Mouse (Mus musculus) CH12.LX (cell line): ENCODE measurements around the gene Wdfy2. TPM values are rescaled to one million over a fixed set of nuclear protein-coding genes. Genes with fewer than 3 reads are reported as not detected.

ENCODE experiments used
- DNase-seq: peaks from one replicate; pipeline ENCODE4 v3.0.0-alpha.2; 2013; ENCODE audit errors: extremely low read depth
- H3K27ac ChIP-seq: 2 replicates; pipeline ENCODE4 v1.5.1; 2012; ENCODE audit warnings: low read depth, mild to moderate bottlenecking, control low read depth, moderate library complexity; ENCODE audit not compliant: insufficient read depth
- H3K27me3 ChIP-seq: replicated peaks from 2 replicates; pipeline ENCODE3; 2012; ENCODE audit warnings: inconsistent platforms
- H3K36me3 ChIP-seq, 2 experiments: replicated peaks in 1 of 2; 2 replicates each; pipeline versions ENCODE3 to v1.6.1; 2012; ENCODE audit warnings: inconsistent platforms in 1 of 2, low read length in 1 of 2, mild to moderate bottlenecking in 1 of 2, mixed read lengths in 1 of 2, moderate library complexity in 1 of 2; ENCODE audit not compliant: control insufficient read depth in 1 of 2, insufficient read depth in 1 of 2
- H3K4me1 ChIP-seq, 2 experiments: 2 replicates each; pipeline ENCODE4 v1.6.1; 2012; ENCODE audit warnings: inconsistent platforms in 1 of 2, moderate library complexity in 1 of 2; ENCODE audit not compliant: insufficient read depth in 2 of 2, control insufficient read depth in 1 of 2
- H3K4me2 ChIP-seq: 2 replicates; pipeline ENCODE4 v1.6.1; 2012; ENCODE audit warnings: low read depth, mild to moderate bottlenecking, control low read depth; ENCODE audit not compliant: poor library complexity, insufficient read depth, severe bottlenecking
- H3K4me3 ChIP-seq, 3 experiments: fragments of 150-350 bp in 1 of 3; sonication (generic) in 1 of 3; replicated peaks in 1 of 3; 2 replicates each; pipeline versions ENCODE3 to v1.5.1; 2011 to 2012; ENCODE audit warnings: low read depth in 2 of 3, low read length in 2 of 3, mild to moderate bottlenecking in 2 of 3, moderate library complexity in 2 of 3, control low read depth in 1 of 3, improper control_type of control experiment in 1 of 3, inconsistent platforms in 1 of 3, mixed read lengths in 1 of 3; ENCODE audit not compliant: poor library complexity in 1 of 3
- H3K79me2 ChIP-seq: replicated peaks from 2 replicates; pipeline ENCODE4 v1.6.1; 2012; ENCODE audit warnings: mild to moderate bottlenecking, moderate library complexity; ENCODE audit not compliant: control insufficient read depth, poor library complexity, insufficient read depth, severe bottlenecking; ENCODE audit errors: extremely low read depth
- H3K9ac ChIP-seq: 2 replicates; pipeline ENCODE4 v1.6.1; 2012; ENCODE audit warnings: low read depth, mild to moderate bottlenecking, control low read depth, moderate library complexity; ENCODE audit not compliant: insufficient read depth
- H3K9me3 ChIP-seq: replicated peaks from 2 replicates; pipeline ENCODE3; 2012; ENCODE audit warnings: low read length, inconsistent platforms, mixed read lengths
- BHLHE40 ChIP-seq: IDR thresholded peaks from 2 replicates; pipeline ENCODE4 v1.6.1; 2011; ENCODE audit warnings: mild to moderate bottlenecking, low read depth, low read length, improper control_type of control experiment
- CHD2 ChIP-seq: IDR thresholded peaks from 2 replicates; pipeline ENCODE4 v1.6.1; 2011; ENCODE audit warnings: low read length, improper control_type of control experiment
- CTCF ChIP-seq, 2 experiments: IDR thresholded peaks in 1 of 2; conservative IDR thresholded peaks in 1 of 2; 2 replicates each; pipeline ENCODE4 v1.5.1; 2011 to 2012; ENCODE audit warnings: low read depth in 2 of 2, low read length in 2 of 2, improper control_type of control experiment in 1 of 2, inconsistent platforms in 1 of 2, mild to moderate bottlenecking in 1 of 2, moderate library complexity in 1 of 2
- E2F4 ChIP-seq: IDR thresholded peaks from 2 replicates; pipeline ENCODE4 v1.6.1; 2011; ENCODE audit warnings: low read depth, low read length, improper control_type of control experiment; ENCODE audit not compliant: insufficient replicate concordance
- GABPA ChIP-seq: IDR thresholded peaks from 2 replicates; pipeline ENCODE4 v1.6.1; 2012; ENCODE audit warnings: low read depth, low read length, improper control_type of control experiment, inconsistent platforms; ENCODE audit not compliant: insufficient replicate concordance
- IRF4 ChIP-seq: IDR thresholded peaks from 2 replicates; pipeline ENCODE4 v1.6.1; 2014; ENCODE audit warnings: low read depth, mild to moderate bottlenecking, inconsistent platforms, low read length, improper control_type of control experiment
- JUND ChIP-seq: conservative IDR thresholded peaks from 2 replicates; pipeline ENCODE4 v1.6.1; 2011; ENCODE audit warnings: low read depth, low read length, improper control_type of control experiment
- KAT2A ChIP-seq: IDR thresholded peaks from 2 replicates; pipeline ENCODE4 v1.6.1; 2012; ENCODE audit warnings: low read length, improper control_type of control experiment, inconsistent platforms; ENCODE audit not compliant: insufficient replicate concordance
- MAFK ChIP-seq: IDR thresholded peaks from 2 replicates; pipeline ENCODE4 v1.6.1; 2011; ENCODE audit warnings: low read length, improper control_type of control experiment; ENCODE audit not compliant: insufficient replicate concordance
- MAZ ChIP-seq: IDR thresholded peaks from 2 replicates; pipeline ENCODE4 v1.6.1; 2012; ENCODE audit warnings: low read depth, mild to moderate bottlenecking, inconsistent platforms, low read length, improper control_type of control experiment, moderate library complexity
- MEF2A ChIP-seq: IDR thresholded peaks from 2 replicates; pipeline ENCODE4 v1.6.1; 2014; ENCODE audit warnings: low read depth, mild to moderate bottlenecking, inconsistent platforms, low read length, improper control_type of control experiment, borderline replicate concordance
- MYC ChIP-seq: IDR thresholded peaks from 2 replicates; pipeline ENCODE4 v1.6.1; 2011; ENCODE audit warnings: low read depth, mild to moderate bottlenecking, improper control_type of control experiment, low read length
- NELFE ChIP-seq: IDR thresholded peaks from 2 replicates; pipeline ENCODE4 v1.6.1; 2011; ENCODE audit warnings: low read depth, low read length, improper control_type of control experiment
- NRF1 ChIP-seq: IDR thresholded peaks from 2 replicates; pipeline ENCODE4 v1.6.1; 2014; ENCODE audit warnings: low read depth, mild to moderate bottlenecking, inconsistent platforms, low read length, improper control_type of control experiment, moderate library complexity
- PAX5 ChIP-seq: IDR thresholded peaks from 2 replicates; pipeline ENCODE4 v1.6.1; 2012; ENCODE audit warnings: low read length, inconsistent platforms, mixed read lengths
- RCOR1 ChIP-seq: conservative IDR thresholded peaks from 2 replicates; pipeline ENCODE4 v1.6.1; 2012; ENCODE audit warnings: low read depth, mild to moderate bottlenecking, inconsistent platforms, low read length, improper control_type of control experiment
- TBP ChIP-seq: conservative IDR thresholded peaks from 2 replicates; pipeline ENCODE4 v1.6.1; 2011; ENCODE audit warnings: low read depth, low read length, improper control_type of control experiment
- TCF12 ChIP-seq: IDR thresholded peaks from 2 replicates; pipeline ENCODE4 v1.6.1; 2014; ENCODE audit warnings: low read depth, mild to moderate bottlenecking, inconsistent platforms, low read length, improper control_type of control experiment
- UBTF ChIP-seq: IDR thresholded peaks from 2 replicates; pipeline ENCODE4 v1.6.1; 2012; ENCODE audit warnings: low read depth, mild to moderate bottlenecking, inconsistent platforms, low read length, improper control_type of control experiment, moderate library complexity
- USF1 ChIP-seq: IDR thresholded peaks from 2 replicates; pipeline ENCODE4 v1.6.1; 2014; ENCODE audit warnings: low read depth, mild to moderate bottlenecking, inconsistent platforms, low read length, improper control_type of control experiment
- USF2 ChIP-seq: conservative IDR thresholded peaks from 2 replicates; pipeline ENCODE4 v1.6.1; 2011; ENCODE audit warnings: low read depth, low read length, improper control_type of control experiment
- ZKSCAN1 ChIP-seq: IDR thresholded peaks from 2 replicates; pipeline ENCODE4 v1.6.1; 2012; ENCODE audit warnings: low read depth, inconsistent platforms, low read length, improper control_type of control experiment, borderline replicate concordance
- ZMIZ1 ChIP-seq: IDR thresholded peaks from 2 replicates; pipeline ENCODE4 v1.6.1; 2012; ENCODE audit warnings: low read depth, mild to moderate bottlenecking, inconsistent platforms, low read length, improper control_type of control experiment
- dilution Hi-C: fragments of 300-500 bp; cut with MboI; formaldehyde crosslinking; loops from 2 replicates; pipeline ENCODE4 v1.14.3; 2020; ENCODE audit warnings: low sequenced_read_pairs; ENCODE audit not compliant: extremely low pct_unique_long_range_greater_than_20kb, extremely low pct_ligation_motif_present
- in situ Hi-C: fragments of 300-500 bp; cut with MboI; formaldehyde crosslinking; loops from 3 replicates; pipeline ENCODE4 v1.14.3; 2019; ENCODE audit warnings: low sequenced_read_pairs, low pct_ligation_motif_present, low pct_unique_long_range_greater_than_20kb, mixed read lengths
- polyA plus RNA-seq: library from polyadenylated mRNA; unstranded; fragments of >175 nt; gene quantifications from 2 replicates; pipeline ENCODE4 v1.2.1, GENCODE M21; 2012; ENCODE audit warnings: low read depth; ENCODE audit not compliant: insufficient read length
- total RNA-seq, 2 experiments: library from RNA; depleted of rRNA; stranded (reverse); fragments of 300-350 nt in 1 of 2; fragments of >200 nt in 1 of 2; gene quantifications; 2 replicates each; pipeline ENCODE4 v1.2.3; 2012 to 2014

Gene Wdfy2
- total and polyA plus RNA-seq, 3 experiments, result 6.3 to 6.7 (median 6.6) TPM

- H3K27ac ChIP-seq, result no peak overlapping the region
- H3K36me3 ChIP-seq, result peaks cover 5 to 65% of the 10 kb centered on the region in 2 experiments
- H3K9ac ChIP-seq, result no peak overlapping the region
- no peaks in the 10 kb centered on the region for H3K79me2 ChIP-seq
- no peak for TF ChIP-seq MYC
- TF ChIP-seq ZKSCAN1, result no peak
- no peak for TF ChIP-seq UBTF
- no peak for TF ChIP-seq MEF2A
- TF ChIP-seq KAT2A, result no peak
- TF ChIP-seq MAZ, result no peak
- no peak for TF ChIP-seq GABPA
- TF ChIP-seq BHLHE40, result no peak
- no peak for TF ChIP-seq PAX5
- no peak for TF ChIP-seq NELFE
- no peak for TF ChIP-seq CHD2
- no peak for TF ChIP-seq USF2
- no peak for TF ChIP-seq JUND
- TF ChIP-seq RCOR1, result no peak
- TF ChIP-seq, all 38 proteins: peak for 0
- Histone ChIP-seq H3K4me3 (no peak overlapping the region), H3K27me3 (no peaks in the 10 kb centered on the region), H3K4me1 (no peaks in the 10 kb centered on the region), H3K4me2 (no peak overlapping the region), H3K9me3 (no peaks in the 10 kb centered on the region)
- in situ Hi-C loops, result no loop called here
- dilution Hi-C loops, result no loop called here
- no peak for DNase-seq
These were observed 118.6 kb downstream of the Wdfy2 start for GRCm38 (mm10) chr14:62956091-62956490.

GRCm38 (mm10) chr14:62963632-62964031 lies 126.2 kb downstream of the Wdfy2 start:
- in situ Hi-C loops, result no loop called here
- Histone ChIP-seq H3K9ac (no peak overlapping the region), H3K36me3 (peaks cover 0 to 7% of the 10 kb centered on the region in 2 experiments), H3K27me3 (no peaks in the 10 kb centered on the region), H3K4me3 (no peak overlapping the region), H3K4me2 (no peak overlapping the region), H3K4me1 (no peaks in the 10 kb centered on the region), H3K9me3 (no peaks in the 10 kb centered on the region), H3K27ac (no peak overlapping the region), H3K79me2 (no peaks in the 10 kb centered on the region)
- DNase-seq, result no peak
- no peak for TF ChIP-seq CHD2
- no peak for TF ChIP-seq PAX5
- no peak for TF ChIP-seq NELFE
- no peak for TF ChIP-seq TBP
- TF ChIP-seq MAFK, result no peak
- no peak for TF ChIP-seq USF1
- no peak for TF ChIP-seq RCOR1
- no peak for TF ChIP-seq CTCF (conservative IDR thresholded peaks at IDR 0.05 in 1 of 2, IDR thresholded peaks at IDR 0.05 in 1 of 2; ENCODE audit: low read depth in 2 of 2, low read length in 2 of 2)
- TF ChIP-seq TCF12, result no peak
- no peak for TF ChIP-seq JUND
- no peak for TF ChIP-seq E2F4
- no peak for TF ChIP-seq ZMIZ1
- no peak for TF ChIP-seq NRF1
- no peak for TF ChIP-seq IRF4
- dilution Hi-C loops, result no loop called here
